23 mouse cellular contexts compared by ENCODE assay signal in genomic region chr11:105920098-105920785, GRCm38 (mm10). TPM values are rescaled to one million over a fixed set of nuclear protein-coding genes. Genes with fewer than 3 reads are reported as not detected.
DNase-seq lines count a peak whose midpoint lies in the region; ATAC-seq lines count a peak whose summit lies in the region.
"Had no signal": no experiment of that assay in that cellular context is flagged by ENCODE, and none has a peak within 500 bp of the region (broad histone marks: within the 10 kb centered on the region; RNA-seq: fewer than 3 reads in every experiment).

No protein-coding gene starts in this region.

- H3K36me3 ChIP-seq in liver, embryonic 13.5 days, result no peaks in the 10 kb centered on the region; the same call in 1 of the 2 replicates
- H3K36me3 ChIP-seq: G1E had no signal

- H3K4me3 ChIP-seq in liver, embryonic 13.5 days (replicated peaks), result no peak overlapping the region
- H3K4me3 ChIP-seq: embryonic facial prominence, embryonic 10.5 days; embryonic facial prominence, embryonic 12.5 days; forebrain, embryonic 13.5 days; forebrain, embryonic 15.5 days had no signal

- H3K4me1 ChIP-seq in liver, embryonic 13.5 days (replicated peaks), result peaks cover 35% of the 10 kb centered on the region
- H3K4me1 ChIP-seq: embryonic facial prominence, embryonic 10.5 days; embryonic facial prominence, embryonic 12.5 days; forebrain, embryonic 13.5 days; forebrain, embryonic 15.5 days had no signal

- no peak overlapping the region for H3K9ac ChIP-seq in liver, embryonic 13.5 days
- H3K9ac ChIP-seq: embryonic facial prominence, embryonic 12.5 days; forebrain, embryonic 13.5 days; forebrain, embryonic 15.5 days; forebrain, postnatal 0 days had no signal

- peak overlapping the region; percentile 15; the same call in 1 of the 2 replicates for H3K27ac ChIP-seq in liver, embryonic 13.5 days
- H3K27ac ChIP-seq: embryonic facial prominence, embryonic 10.5 days; embryonic facial prominence, embryonic 12.5 days; forebrain, embryonic 13.5 days; forebrain, embryonic 15.5 days had no signal

- 55% methylated on average over 3 of the region's 3 CpGs for WGBS in liver, embryonic 13.5 days (ENCODE audit: insufficient replicate concordance)

- H3K9me3 ChIP-seq in liver, embryonic 13.5 days (replicated peaks), result no peaks in the 10 kb centered on the region
- H3K9me3 ChIP-seq: embryonic facial prominence, embryonic 10.5 days; embryonic facial prominence, embryonic 12.5 days; forebrain, embryonic 13.5 days; forebrain, embryonic 15.5 days; G1E had no signal

- DNase-seq in cerebellum, postnatal 10 days, result peak; percentile 64 to 66
- DNase-seq in heart, adult 11 months, result peak; percentile 79
- DNase-seq in heart, adult 8-10 months (ENCODE audit: low spot score), result no peak
- no peak for DNase-seq in liver, embryonic 13.5 days
- DNase-seq in liver, result no peak
- no peak for DNase-seq in testis, postnatal 10 days (ENCODE audit: low spot score)
- DNase-seq: adrenal gland, adult 2 months; adrenal gland, postnatal 10 days; adrenal gland, postnatal 25 days; B cell, adult 2 months; cerebellum, adult 11-12 months; cerebellum, adult 8-10 months; cerebellum, adult 9-11 months; cerebellum, postnatal 36 days; forebrain, postnatal 0 days had no signal

- no peak for ATAC-seq in cerebellum, adult (ENCODE audit: insufficient number of reproducible peaks, low FRiP score, low TSS enrichment)
- no peak for ATAC-seq in liver, embryonic 13.5 days (ENCODE audit: low read depth)
- ATAC-seq: CD4-positive, CD25-positive, alpha-beta regulatory T cell, adult 4 months; forebrain, embryonic 13.5 days; forebrain, embryonic 15.5 days; forebrain, postnatal 0 days had no signal

- H3K4me2 ChIP-seq in liver, embryonic 13.5 days, result no peak overlapping the region
- H3K4me2 ChIP-seq: embryonic facial prominence, embryonic 12.5 days; forebrain, embryonic 13.5 days; forebrain, embryonic 15.5 days had no signal

- H3K27me3 ChIP-seq in liver, embryonic 13.5 days, result no peaks in the 10 kb centered on the region
- H3K27me3 ChIP-seq: CH12.LX; embryonic facial prominence, embryonic 12.5 days; forebrain, embryonic 13.5 days; forebrain, embryonic 15.5 days had no signal

RNA-seq across cellular contexts. Expression of gene Cyb561, which starts 32.9 kb away (rescaled TPM):
- total RNA-seq in heart, adult 8-10 months (2022), result 10 to 100 TPM in 1 of 4 experiments, 1 to 10 TPM in 3; 7.5 to 11.0 (median 8.7) TPM
- polyA plus RNA-seq in liver, embryonic 13.5 days (2015; fragmentation: Nextera tagmentation; extraction: Ambion mirVana), result 1.9 TPM in 2 replicates
- polyA plus RNA-seq: G1E had no signal

RNA-seq across cellular contexts. Expression of gene Ace, which starts 47.5 kb away (rescaled TPM):
- total RNA-seq in heart, adult 8-10 months (2022), result 10 to 100 TPM; 13.9 to 25.6 (median 19.4) TPM
- polyA plus RNA-seq in liver, embryonic 13.5 days (2015; fragmentation: Nextera tagmentation; extraction: Ambion mirVana), result 0.02 and 0.05 TPM in 2 replicates
- total RNA-seq: G1E had no signal
- polyA plus RNA-seq: CD4-positive, CD25-positive, alpha-beta regulatory T cell, adult 4 months; G1E had no signal

Comparison
In these comparisons a context has a peak if more than half of its experiments do, and no peak if none do; other contexts are left out.
1. DNase-seq: peak in cerebellum, postnatal 10 days (2 of 2) and heart, adult 11 months (single experiment); none in heart, adult 8-10 months (single experiment), liver, embryonic 13.5 days (single experiment), liver (single experiment) and testis, postnatal 10 days (single experiment).